In the genomic region with DNA sequence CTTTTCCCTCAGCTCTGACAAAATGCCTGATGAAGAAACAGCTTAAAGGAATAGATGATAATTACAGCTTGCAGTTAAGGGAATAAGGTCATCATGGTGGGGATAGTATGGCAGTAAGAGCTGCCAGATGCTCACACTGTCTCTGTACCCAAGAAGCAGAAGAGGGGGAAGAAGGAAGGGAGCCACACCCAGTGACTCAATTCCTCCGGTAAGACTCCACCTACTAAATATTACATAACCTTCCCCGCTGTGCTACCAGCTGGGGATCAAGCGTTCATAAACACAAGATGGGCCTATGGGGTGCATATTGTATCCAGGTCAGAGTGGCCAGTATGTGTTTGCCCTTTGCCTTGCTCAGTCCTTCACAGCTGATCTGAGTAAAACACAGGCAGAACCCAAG, we compare ENCODE assay signal across 25 mouse cellular contexts.
"Had no signal": no experiment of that assay in that cellular context is flagged by ENCODE, and none has a peak within 500 bp of the region (broad histone marks: within the 10 kb centered on the region; RNA-seq: fewer than 3 reads in every experiment).

No protein-coding gene starts in this region.

- H3K27ac ChIP-seq: gastrocnemius, adult 2 months; heart, embryonic 13.5 days; heart, embryonic 15.5 days; hindbrain, embryonic 13.5 days; hindbrain, embryonic 15.5 days; hindbrain, postnatal 0 days; kidney, embryonic 15.5 days; layer of hippocampus, adult 2 months; limb, embryonic 13.5 days; limb, embryonic 15.5 days; liver, embryonic 12.5 days; liver, embryonic 14.5 days had no signal

- DNase-seq: gastrocnemius, adult 2 months; gastrocnemius, postnatal 10 days; gastrocnemius, postnatal 25 days; heart, adult 18-20 months; heart, postnatal 14 days; heart, postnatal 36 days; kidney, adult 11 months; kidney, adult 2 months; kidney, adult 9 months; kidney, postnatal 10 days; kidney, postnatal 25 days; kidney, postnatal 4 days; left cerebral cortex, postnatal 4 days had no signal

- H3K4me3 ChIP-seq: gastrocnemius, adult 2 months; heart, embryonic 13.5 days; heart, embryonic 15.5 days; hindbrain, embryonic 13.5 days; hindbrain, embryonic 15.5 days; kidney, embryonic 15.5 days; layer of hippocampus, adult 2 months; limb, embryonic 13.5 days; limb, embryonic 15.5 days; liver, embryonic 12.5 days had no signal

- ATAC-seq: hindbrain, postnatal 0 days; intestine, embryonic 16.5 days; liver, embryonic 12.5 days had no signal
